Mouse (Mus musculus): ENCODE measurements around the gene Snx29. TPM values are rescaled to one million over a fixed set of nuclear protein-coding genes. Genes with fewer than 3 reads are reported as not detected.

Snx29 gene
- total and polyA plus RNA-seq, 3 experiments = 1.2 to 3.2 (median 3.1) TPM

DNA sequence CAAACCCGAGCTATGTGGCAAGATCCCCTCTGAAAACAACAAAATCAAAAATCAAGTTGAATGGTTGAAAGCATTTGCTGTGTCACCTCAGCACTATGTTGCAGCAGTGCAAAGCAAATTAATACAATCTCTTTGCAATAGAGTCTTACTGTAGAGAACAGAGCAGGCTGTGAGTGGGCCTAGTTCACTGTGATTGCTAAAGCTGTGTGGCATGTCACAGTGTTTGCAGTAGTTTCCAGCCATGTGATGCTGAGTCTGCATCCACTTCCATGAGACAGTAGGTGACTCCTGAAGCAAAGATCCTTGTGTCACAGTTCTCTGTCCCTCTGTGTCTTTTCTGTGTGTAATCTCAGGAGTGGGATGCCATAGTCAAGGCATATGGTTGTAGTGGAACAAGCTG lies 137.5 kb downstream of the Snx29 start:
- in situ Hi-C loops (cut with MboI; ENCODE audit: low pct_ligation_motif_present, low pct_unique_long_range_greater_than_20kb, low sequenced_read_pairs) (loop anchor here (10.0 to 25.0 kb wide), 2 partner anchors 145 to 452 kb away; partner anchors contain the start of gene Cpped1), dilution Hi-C loops (cut with MboI; ENCODE audit: extremely low pct_ligation_motif_present, extremely low pct_unique_long_range_greater_than_20kb, low sequenced_read_pairs) (no loop called here)
- Histone ChIP-seq H3K4me2 (ENCODE audit: insufficient read depth, low read depth, poor library complexity, severe bottlenecking) (no peak overlapping the region), H3K36me3 (replicated peaks in 1 of 2; ENCODE audit: control insufficient read depth in 1 of 2, insufficient read depth in 1 of 2, low read length in 1 of 2) (peaks cover 0 to 2% of the 10 kb centered on the region in 2 experiments), H3K4me3 (replicated peaks in 1 of 3; ENCODE audit: low read depth in 2 of 3, low read length in 2 of 3, poor library complexity in 1 of 3) (no peak overlapping the region), H3K4me1 (ENCODE audit: control insufficient read depth in 1 of 2, insufficient read depth in 2 of 2) (peaks cover 26 to 89% of the 10 kb centered on the region in 2 experiments), H3K9me3 (replicated peaks; ENCODE audit: low read length) (no peaks in the 10 kb centered on the region), H3K79me2 (replicated peaks; ENCODE audit: control insufficient read depth, extremely low read depth, insufficient read depth, poor library complexity, severe bottlenecking) (no peaks in the 10 kb centered on the region), H3K27me3 (replicated peaks) (no peaks in the 10 kb centered on the region), H3K9ac (ENCODE audit: insufficient read depth, low read depth) (no peak overlapping the region), H3K27ac (ENCODE audit: insufficient read depth, low read depth) (no peak overlapping the region)
- no peak for TF ChIP-seq ZC3H11A (IDR thresholded peaks at IDR 0.05; ENCODE audit: low read depth, low read length)
- TF ChIP-seq MAFK (IDR thresholded peaks at IDR 0.05; ENCODE audit: insufficient replicate concordance, low read length) = peak; percentile 16; the same call in 1 of the 2 replicates
- DNase-seq (ENCODE audit: extremely low read depth) = no peak

GRCm38 (mm10) chr16:11461612-11462011 lies 138.9 kb downstream of the Snx29 start:
- Histone ChIP-seq H3K27me3 (replicated peaks) (no peaks in the 10 kb centered on the region), H3K27ac (ENCODE audit: insufficient read depth, low read depth) (peak overlapping the region; percentile 40), H3K36me3 (replicated peaks in 1 of 2; ENCODE audit: control insufficient read depth in 1 of 2, insufficient read depth in 1 of 2, low read length in 1 of 2) (peaks cover 0 to 2% of the 10 kb centered on the region in 2 experiments), H3K4me1 (ENCODE audit: control insufficient read depth in 1 of 2, insufficient read depth in 2 of 2) (peaks cover 16 to 80% of the 10 kb centered on the region in 2 experiments), H3K9ac (ENCODE audit: insufficient read depth, low read depth) (peak overlapping the region; percentile 25; the same call in 1 of the 2 replicates), H3K9me3 (replicated peaks; ENCODE audit: low read length) (no peaks in the 10 kb centered on the region), H3K79me2 (replicated peaks; ENCODE audit: control insufficient read depth, extremely low read depth, insufficient read depth, poor library complexity, severe bottlenecking) (no peaks in the 10 kb centered on the region), H3K4me2 (ENCODE audit: insufficient read depth, low read depth, poor library complexity, severe bottlenecking) (peak overlapping the region; percentile 39), H3K4me3 (replicated peaks in 1 of 3; ENCODE audit: low read depth in 2 of 3, low read length in 2 of 3, poor library complexity in 1 of 3) (peak overlapping the region in 2 of 3 experiments; percentile 12 to 33)
- in situ Hi-C loops (cut with MboI; ENCODE audit: low pct_ligation_motif_present, low pct_unique_long_range_greater_than_20kb, low sequenced_read_pairs) (loop anchor here (10.0 to 25.0 kb wide), 2 partner anchors 143 to 451 kb away; partner anchors contain the start of gene Cpped1), dilution Hi-C loops (cut with MboI; ENCODE audit: extremely low pct_ligation_motif_present, extremely low pct_unique_long_range_greater_than_20kb, low sequenced_read_pairs) (no loop called here)
- TF ChIP-seq UBTF (IDR thresholded peaks at IDR 0.05; ENCODE audit: low read depth, low read length) (no peak), NELFE (IDR thresholded peaks at IDR 0.05; ENCODE audit: low read depth, low read length) (peak; percentile 56; the same call in 1 of the 2 replicates), JUND (conservative IDR thresholded peaks at IDR 0.05; ENCODE audit: low read depth, low read length) (peak; percentile 79; the same call in 1 of the 2 replicates), RCOR1 (conservative IDR thresholded peaks at IDR 0.05; ENCODE audit: low read depth, low read length) (no peak; the same call in 1 of the 2 replicates), MEF2A (IDR thresholded peaks at IDR 0.05; ENCODE audit: borderline replicate concordance, low read depth, low read length) (peak; percentile 99), BHLHE40 (IDR thresholded peaks at IDR 0.05; ENCODE audit: low read depth, low read length) (peak; percentile 79), ETS1 (conservative IDR thresholded peaks at IDR 0.05; ENCODE audit: low read depth, low read length) (peak; percentile 96), ZC3H11A (IDR thresholded peaks at IDR 0.05; ENCODE audit: low read depth, low read length) (no peak), MYC (IDR thresholded peaks at IDR 0.05; ENCODE audit: low read depth, low read length) (peak; percentile 89), IRF4 (IDR thresholded peaks at IDR 0.05; ENCODE audit: low read depth, low read length) (peak; percentile 37; the same call in 1 of the 2 replicates), MAX (IDR thresholded peaks at IDR 0.05; ENCODE audit: low read length) (peak; percentile 88), TCF12 (IDR thresholded peaks at IDR 0.05; ENCODE audit: low read depth, low read length) (peak; percentile 58; the same call in 1 of the 2 replicates), MXI1 (IDR thresholded peaks at IDR 0.05; ENCODE audit: low read depth, low read length) (peak; percentile 89), RAD21 (IDR thresholded peaks at IDR 0.05; ENCODE audit: low read depth, low read length) (no peak; the same call in 1 of the 2 replicates), ELF1 (IDR thresholded peaks at IDR 0.05; ENCODE audit: low read depth, low read length) (peak; percentile 61), E2F4 (IDR thresholded peaks at IDR 0.05; ENCODE audit: insufficient replicate concordance, low read depth, low read length) (no peak), SIN3A (IDR thresholded peaks at IDR 0.05; ENCODE audit: low read length) (peak; percentile 71), TBP (conservative IDR thresholded peaks at IDR 0.05; ENCODE audit: low read depth, low read length) (0 out of 2 replicates have a peak, but pooled peaks have one; percentile 29), CHD1 (IDR thresholded peaks at IDR 0.05; ENCODE audit: low read depth, low read length) (no peak), JUN (IDR thresholded peaks at IDR 0.05; ENCODE audit: insufficient read depth, low read depth, low read length) (peak; percentile 57), EP300 (IDR thresholded peaks at IDR 0.05; ENCODE audit: low read length) (peak; percentile 73), ZMIZ1 (IDR thresholded peaks at IDR 0.05; ENCODE audit: low read depth, low read length) (no peak; the same call in 1 of the 2 replicates), HCFC1 (IDR thresholded peaks at IDR 0.05; ENCODE audit: low read depth, low read length) (peak; percentile 30; the same call in 1 of the 2 replicates), POLR2A (IDR thresholded peaks at IDR 0.05; ENCODE audit: low read depth, low read length) (0 out of 2 replicates have a peak, but pooled peaks have one; percentile 13)
- peak; percentile 92 for DNase-seq (ENCODE audit: extremely low read depth)

Measured in CH12.LX (cell line).